Mouse (Mus musculus): ENCODE measurements around the gene Tenm2. TPM values are rescaled to one million over a fixed set of nuclear protein-coding genes. Genes with fewer than 3 reads are reported as not detected.

Tenm2 gene
- total and polyA plus RNA-seq, 3 experiments = not detected

- Histone ChIP-seq H3K79me2 (ENCODE audit: control insufficient read depth, insufficient read depth, low read length, poor library complexity) (no peaks in the 10 kb centered on the region), H3K27me3 (ENCODE audit: control insufficient read depth in 1 of 2, insufficient read depth in 2 of 2, low read length in 2 of 2) (no peaks in the 10 kb centered on the region), H3K4me3 (ENCODE audit: control insufficient read depth in 1 of 2, insufficient read depth in 1 of 2, low read depth in 2 of 2, low read length in 2 of 2) (no peak overlapping the region), H3K9ac (ENCODE audit: control insufficient read depth, low read depth, low read length, poor library complexity, severe bottlenecking) (no peak overlapping the region), H3K27ac (ENCODE audit: control insufficient read depth, low read depth, low read length) (no peak overlapping the region), H3K36me3 (ENCODE audit: control insufficient read depth in 1 of 2, insufficient read depth in 2 of 2, low read length in 2 of 2) (no peaks in the 10 kb centered on the region), H3K4me1 (ENCODE audit: control insufficient read depth in 1 of 2, insufficient read depth in 2 of 2, low read length in 2 of 2) (no peaks in the 10 kb centered on the region), H3K9me3 (replicated peaks; ENCODE audit: insufficient read depth, low read length) (no peaks in the 10 kb centered on the region)
- DNase-seq (ENCODE audit: low read depth, low spot score) = no peak
- TF ChIP-seq NRF1 (IDR thresholded peaks at IDR 0.05; ENCODE audit: insufficient read depth, low read depth, low read length, poor library complexity, severe bottlenecking) = no peak
- no peak for TF ChIP-seq CHD2 (IDR thresholded peaks at IDR 0.05; ENCODE audit: low read length)
- TF ChIP-seq MAX (IDR thresholded peaks at IDR 0.05; ENCODE audit: low read length) = no peak
- no peak for TF ChIP-seq ELF1 (IDR thresholded peaks at IDR 0.05; ENCODE audit: low read depth, low read length)
- TF ChIP-seq GATA1 (IDR thresholded peaks at IDR 0.05; ENCODE audit: low read depth, low read length) = no peak
- TF ChIP-seq MYC (IDR thresholded peaks at IDR 0.05; ENCODE audit: low read depth, low read length) = no peak
- no peak for TF ChIP-seq MXI1 (IDR thresholded peaks at IDR 0.05; ENCODE audit: low read depth, low read length)
- TF ChIP-seq ETS1 (IDR thresholded peaks at IDR 0.05; ENCODE audit: low read depth, low read length) = no peak
- TF ChIP-seq E2F4 (IDR thresholded peaks at IDR 0.05; ENCODE audit: borderline replicate concordance, low read depth, low read length) = no peak
- no peak for TF ChIP-seq EP300 (IDR thresholded peaks at IDR 0.05; ENCODE audit: low read depth in 1 of 2, low read length in 2 of 2)
- TF ChIP-seq MEF2A (IDR thresholded peaks at IDR 0.05; ENCODE audit: extremely low read depth, insufficient replicate concordance, low read depth, low read length, poor library complexity, severe bottlenecking) = no peak
- TF ChIP-seq RCOR1 (IDR thresholded peaks at IDR 0.05; ENCODE audit: low read depth, low read length) = no peak
- TF ChIP-seq POLR2AphosphoS5 (IDR thresholded peaks at IDR 0.05; ENCODE audit: borderline replicate concordance, low read depth, low read length) = no peak
- TF ChIP-seq RAD21 (IDR thresholded peaks at IDR 0.05; ENCODE audit: low read depth, low read length) = no peak
- no peak for TF ChIP-seq ZC3H11A (IDR thresholded peaks at IDR 0.05; ENCODE audit: low read depth, low read length)
Observed at GRCm38 (mm10) chr11:36535591-36535990, 700.2 kb downstream of the Tenm2 start.

GRCm38 (mm10) chr11:36531614-36532013 is 704.1 kb downstream of the Tenm2 start:
- H3K27ac ChIP-seq (ENCODE audit: control insufficient read depth, low read depth, low read length) = no peak overlapping the region
- no peaks in the 10 kb centered on the region for H3K79me2 ChIP-seq (ENCODE audit: control insufficient read depth, insufficient read depth, low read length, poor library complexity)
- H3K36me3 ChIP-seq (ENCODE audit: control insufficient read depth in 1 of 2, insufficient read depth in 2 of 2, low read length in 2 of 2) = no peaks in the 10 kb centered on the region
- no peaks in the 10 kb centered on the region for H3K27me3 ChIP-seq (ENCODE audit: control insufficient read depth in 1 of 2, insufficient read depth in 2 of 2, low read length in 2 of 2)
- H3K9me3 ChIP-seq (replicated peaks; ENCODE audit: insufficient read depth, low read length) = no peaks in the 10 kb centered on the region
- no peak overlapping the region for H3K9ac ChIP-seq (ENCODE audit: control insufficient read depth, low read depth, low read length, poor library complexity, severe bottlenecking)
- no peak overlapping the region for H3K4me3 ChIP-seq (ENCODE audit: control insufficient read depth in 1 of 2, insufficient read depth in 1 of 2, low read depth in 2 of 2, low read length in 2 of 2)
- H3K4me1 ChIP-seq (ENCODE audit: control insufficient read depth in 1 of 2, insufficient read depth in 2 of 2, low read length in 2 of 2) = no peaks in the 10 kb centered on the region
- DNase-seq (ENCODE audit: low read depth, low spot score) = no peak
- TF ChIP-seq MAFK (IDR thresholded peaks at IDR 0.05; ENCODE audit: borderline replicate concordance, low read depth, low read length) (no peak), SIN3A (IDR thresholded peaks at IDR 0.05; ENCODE audit: low read length) (no peak), EP300 (IDR thresholded peaks at IDR 0.05; ENCODE audit: low read depth in 1 of 2, low read length in 2 of 2) (no peak), POLR2A (IDR thresholded peaks at IDR 0.05; ENCODE audit: control insufficient read depth in 1 of 2, insufficient read depth in 1 of 2, low read depth in 1 of 2, low read length in 2 of 2, poor library complexity in 1 of 2) (no peak), HCFC1 (IDR thresholded peaks at IDR 0.05; ENCODE audit: low read depth, low read length) (no peak), RCOR1 (IDR thresholded peaks at IDR 0.05; ENCODE audit: low read depth, low read length) (no peak), BHLHE40 (IDR thresholded peaks at IDR 0.05; ENCODE audit: borderline replicate concordance, low read depth, low read length) (no peak), GABPA (IDR thresholded peaks at IDR 0.05; ENCODE audit: low read depth, low read length) (no peak), E2F4 (IDR thresholded peaks at IDR 0.05; ENCODE audit: borderline replicate concordance, low read depth, low read length) (no peak), MYB (IDR thresholded peaks at IDR 0.05; ENCODE audit: low read depth, low read length) (no peak), CHD1 (IDR thresholded peaks at IDR 0.05; ENCODE audit: low read depth, low read length) (no peak), JUND (IDR thresholded peaks at IDR 0.05; ENCODE audit: low read depth, low read length) (no peak), ZKSCAN1 (IDR thresholded peaks at IDR 0.05; ENCODE audit: low read depth, low read length) (no peak), ZC3H11A (IDR thresholded peaks at IDR 0.05; ENCODE audit: low read depth, low read length) (no peak), ETS1 (IDR thresholded peaks at IDR 0.05; ENCODE audit: low read depth, low read length) (no peak), USF1 (IDR thresholded peaks at IDR 0.05; ENCODE audit: low read depth, low read length) (no peak), MEF2A (IDR thresholded peaks at IDR 0.05; ENCODE audit: extremely low read depth, insufficient replicate concordance, low read depth, low read length, poor library complexity, severe bottlenecking) (no peak)

All from MEL (cell line).